Mouse (Mus musculus): Measurements from ENCODE around the gene Tti1.

DNA sequence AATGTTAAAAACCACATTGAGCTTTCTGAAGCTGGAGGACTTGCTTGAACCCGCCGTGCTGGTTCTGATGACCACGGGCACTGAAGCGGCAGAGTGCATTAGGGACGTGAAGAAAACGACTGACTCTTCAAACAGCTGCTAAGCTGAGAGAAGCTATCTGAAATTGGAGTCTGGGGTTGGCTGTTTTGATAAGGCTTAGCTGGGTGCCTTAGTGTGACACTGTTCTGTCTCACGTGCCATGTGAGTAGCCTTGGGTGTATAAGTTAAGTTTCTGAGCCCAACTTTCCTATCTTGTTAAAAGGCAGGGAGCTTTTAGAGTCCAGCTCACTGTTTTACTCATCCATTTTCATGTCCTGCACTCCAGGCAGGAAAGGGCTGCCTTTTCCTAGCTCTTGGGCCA, 8.7 kb upstream of the Tti1 start:
- TF ChIP-seq CTCF (IDR thresholded peaks at IDR 0.05; ENCODE audit: low read depth) (no peak), EP300 (IDR thresholded peaks at IDR 0.05; ENCODE audit: low read depth) (no peak)
